Mouse (Mus musculus) cortical plate, adult 2 months (tissue): ENCODE results near the gene Tcf7.

Experiments used
- CTCF ChIP-seq: fragments of 200-500 bp; IDR thresholded peaks from 2 replicates; pipeline ENCODE4 v1.5.1; 2011; ENCODE audit warnings: mild to moderate bottlenecking, control low read depth, low read length; ENCODE audit not compliant: insufficient read depth; ENCODE audit errors: extremely low read depth
- POLR2A ChIP-seq: fragments of 200-500 bp; IDR thresholded peaks from 2 replicates; pipeline ENCODE4 v1.6.1; 2011; ENCODE audit warnings: mild to moderate bottlenecking, low read length, control low read depth; ENCODE audit not compliant: insufficient read depth; ENCODE audit errors: extremely low read depth

DNA sequence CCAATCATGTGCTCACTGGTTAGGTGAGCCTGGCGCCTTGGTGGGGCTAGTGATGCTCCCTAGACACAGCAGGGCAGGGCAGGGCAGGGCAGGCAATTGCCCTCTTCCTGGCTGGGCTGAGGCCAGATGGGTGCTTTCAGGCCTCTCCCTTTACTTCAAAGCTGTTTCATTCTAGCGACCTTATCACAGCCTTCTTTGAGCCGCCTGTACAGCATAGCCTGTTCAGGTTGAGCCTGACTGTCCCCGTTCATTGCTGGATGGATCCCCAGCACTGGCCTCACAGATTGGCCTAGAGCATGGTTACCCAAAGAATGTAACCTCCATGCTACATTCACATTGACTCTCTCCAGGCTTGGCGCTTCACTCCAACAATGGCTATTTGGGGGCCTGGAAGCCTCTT, 52.1 kb downstream of the Tcf7 start:
- no peak for TF ChIP-seq POLR2A
- no peak for TF ChIP-seq CTCF
